Mouse (Mus musculus): ENCODE data around the gene Tspo2.

The Tspo2 gene

GRCm38 (mm10) chr17:48417521-48417920, 33.8 kb downstream of the Tspo2 start:
- no peak for DNase-seq (ENCODE audit: low read depth, low spot score)

GRCm38 (mm10) chr17:48416425-48417195, 34.7 kb downstream of the Tspo2 start:
- peak; percentile 51 for DNase-seq (ENCODE audit: low read depth, low spot score)

- no peak for DNase-seq (ENCODE audit: low read depth, low spot score)
These were observed 35.3 kb downstream of the Tspo2 start for GRCm38 (mm10) chr17:48416011-48416410.

- DNase-seq (ENCODE audit: low read depth, low spot score), result no peak
These were observed 40.1 kb downstream of the Tspo2 start for GRCm38 (mm10) chr17:48411241-48411640.

GRCm38 (mm10) chr17:48410299-48410785, 41.0 kb downstream of the Tspo2 start:
- no peak for DNase-seq (ENCODE audit: low read depth, low spot score)

- DNase-seq (ENCODE audit: low read depth, low spot score), result peak; percentile 100
These were observed 41.7 kb downstream of the Tspo2 start, which contains the start of the genes Nfya and Oard1 for GRCm38 (mm10) chr17:48409380-48410298. Gene Nfya (minus strand): TSS chr17:48409906. Gene Oard1 (plus strand): TSS chr17:48410014.

GRCm38 (mm10) chr17:48408526-48409291, 42.6 kb downstream of the Tspo2 start:
- peak; percentile 89 for DNase-seq (ENCODE audit: low read depth, low spot score)

- DNase-seq (ENCODE audit: low read depth, low spot score), result no peak
These were observed 43.3 kb downstream of the Tspo2 start for GRCm38 (mm10) chr17:48407910-48408525.

GRCm38 (mm10) chr17:48407154-48407553, 44.2 kb downstream of the Tspo2 start:
- DNase-seq (ENCODE audit: low read depth, low spot score), result no peak

GRCm38 (mm10) chr17:48404706-48405105, 46.6 kb downstream of the Tspo2 start:
- DNase-seq (ENCODE audit: low read depth, low spot score), result no peak

GRCm38 (mm10) chr17:48403848-48404247, 47.5 kb downstream of the Tspo2 start:
- no peak for DNase-seq (ENCODE audit: low read depth, low spot score)

GRCm38 (mm10) chr17:48402751-48403150, 48.6 kb downstream of the Tspo2 start:
- no peak for DNase-seq (ENCODE audit: low read depth, low spot score)

GRCm38 (mm10) chr17:48401710-48402109, 49.6 kb downstream of the Tspo2 start:
- peak; percentile 43 for DNase-seq (ENCODE audit: low read depth, low spot score)
